Mouse (Mus musculus): ENCODE results near the gene Kcnh2. TPM values are rescaled to one million over a fixed set of nuclear protein-coding genes. Genes with fewer than 3 reads are reported as not detected.

The Kcnh2 gene
- polyA plus RNA-seq, 1 experiment from 2014 or later, result 7.1 TPM

DNA sequence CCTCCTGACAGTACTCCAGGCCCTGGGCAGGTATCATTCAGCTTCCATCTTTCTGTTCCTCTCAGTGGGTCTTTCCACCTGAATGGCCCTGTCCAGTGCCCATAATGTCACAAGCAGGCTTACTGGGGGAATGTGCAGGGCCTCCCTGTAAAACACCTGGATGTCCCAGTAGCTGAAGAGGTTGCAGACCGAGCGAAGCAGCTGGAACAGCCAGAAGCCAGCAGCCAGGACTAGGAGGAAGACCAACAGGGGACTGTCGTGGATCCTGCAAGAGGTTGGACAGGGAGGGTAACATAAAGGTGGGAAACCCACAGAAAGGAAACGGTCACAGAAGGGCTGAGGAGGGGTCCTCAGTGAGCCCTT lies 38.2 kb upstream of the Kcnh2 start:
- WGBS, result 72% methylated on average over 4 of the region's 4 CpGs
- peaks cover 12% of the 10 kb centered on the region; the same call in 1 of the 2 replicates for H3K4me1 ChIP-seq (ENCODE audit: control insufficient read depth, insufficient read depth, low read length)
- no peak for ATAC-seq (ENCODE audit: insufficient number of reproducible peaks, low FRiP score, low TSS enrichment, low read depth)
- H3K9ac ChIP-seq (ENCODE audit: low read length), result no peak overlapping the region
- H3K4me2 ChIP-seq (ENCODE audit: low read depth, severe bottlenecking), result no peak overlapping the region
- DNase-seq (ENCODE audit: low spot score), result no peak
- H3K27ac ChIP-seq (replicated peaks; ENCODE audit: low read depth, low read length), result no peak overlapping the region
- no peaks in the 10 kb centered on the region for H3K9me3 ChIP-seq (ENCODE audit: control insufficient read depth, low read length)
- H3K27me3 ChIP-seq (ENCODE audit: control insufficient read depth, insufficient read depth, low read length), result 0 out of 2 replicates have a peak, but pooled peaks cover 5% of the 10 kb centered on the region
- no peak overlapping the region for H3K4me3 ChIP-seq (ENCODE audit: low read depth, low read length)
- no peaks in the 10 kb centered on the region for H3K36me3 ChIP-seq (ENCODE audit: control insufficient read depth, insufficient read depth, low read length)

DNA sequence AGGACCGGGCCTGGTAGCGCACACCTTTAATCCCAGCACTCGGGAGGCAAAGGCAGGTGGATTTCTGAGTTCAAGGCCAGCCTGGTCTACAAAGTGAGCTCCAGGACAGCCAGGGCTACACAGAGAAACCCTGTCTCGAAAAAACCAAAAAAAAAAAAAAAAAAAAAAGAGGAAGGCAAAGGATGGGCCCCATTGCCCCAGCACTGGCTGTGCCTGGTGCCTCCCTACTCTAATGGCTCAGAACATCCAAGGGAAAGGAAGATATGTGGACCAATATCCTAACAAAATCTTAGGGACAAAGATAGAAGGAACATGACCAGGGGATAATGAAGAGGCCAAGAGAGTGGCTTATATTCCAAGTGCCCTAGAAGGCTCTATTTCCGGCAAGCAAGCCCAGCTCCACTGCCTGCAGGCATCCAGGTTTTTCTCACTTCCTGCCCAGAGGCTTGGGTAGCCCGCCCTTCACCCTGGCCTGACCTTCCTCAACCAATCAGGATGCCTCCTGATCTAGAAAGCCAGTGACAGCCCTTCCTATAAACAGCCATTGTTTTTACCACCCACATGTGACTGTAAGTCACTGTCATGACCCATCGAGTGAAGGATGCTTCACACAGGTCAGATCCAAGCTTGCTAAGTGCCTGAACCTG lies 37.7 kb upstream of the Kcnh2 start:
- Histone ChIP-seq H3K27me3 (ENCODE audit: control insufficient read depth, insufficient read depth, low read length) (0 out of 2 replicates have a peak, but pooled peaks cover 5% of the 10 kb centered on the region), H3K9ac (ENCODE audit: low read length) (no peak overlapping the region), H3K4me3 (ENCODE audit: low read depth, low read length) (no peak overlapping the region), H3K4me2 (ENCODE audit: low read depth, severe bottlenecking) (no peak overlapping the region), H3K27ac (replicated peaks; ENCODE audit: low read depth, low read length) (no peak overlapping the region), H3K9me3 (ENCODE audit: control insufficient read depth, low read length) (no peaks in the 10 kb centered on the region), H3K36me3 (ENCODE audit: control insufficient read depth, insufficient read depth, low read length) (no peaks in the 10 kb centered on the region), H3K4me1 (ENCODE audit: control insufficient read depth, insufficient read depth, low read length) (peaks cover 12% of the 10 kb centered on the region; the same call in 1 of the 2 replicates)
- 35% methylated on average over 6 of the region's 7 CpGs for WGBS
- DNase-seq (ENCODE audit: low spot score) (peak; percentile 64), ATAC-seq (ENCODE audit: insufficient number of reproducible peaks, low FRiP score, low TSS enrichment, low read depth) (no peak)

DNA sequence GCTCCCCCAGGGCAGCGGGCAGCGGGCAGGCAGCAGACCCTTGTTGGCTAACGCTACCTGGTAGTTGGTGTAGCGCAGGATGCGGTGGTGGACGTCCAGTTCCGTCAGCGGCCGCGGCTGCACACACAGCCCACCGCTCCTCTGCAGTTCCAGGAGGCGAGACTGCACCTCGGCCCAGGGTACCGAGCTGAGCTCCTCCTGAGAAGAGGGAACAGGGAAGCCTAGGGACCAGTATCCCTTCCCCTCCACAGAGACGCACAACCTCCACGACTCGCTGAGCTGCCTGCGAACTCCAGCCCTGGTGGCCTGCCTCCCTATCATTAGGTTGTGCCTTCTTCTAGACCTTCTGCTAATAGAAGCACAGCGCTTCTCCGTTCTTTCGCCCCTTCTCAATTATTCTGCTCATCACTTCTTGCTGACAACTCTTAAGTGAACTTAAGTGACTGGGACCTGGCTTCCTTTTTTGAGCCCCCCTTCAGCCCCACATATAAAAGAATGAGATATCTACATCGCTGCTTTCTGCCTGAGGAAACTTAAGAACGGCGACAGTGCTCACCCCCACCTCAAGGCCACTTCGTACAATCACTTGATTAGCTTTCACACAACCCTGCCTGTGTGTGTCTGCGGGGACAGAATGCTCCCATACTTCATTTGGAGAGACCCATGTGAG lies 37.0 kb upstream of the Kcnh2 start:
- 0 out of 2 replicates have a peak, but pooled peaks cover 5% of the 10 kb centered on the region for H3K27me3 ChIP-seq (ENCODE audit: control insufficient read depth, insufficient read depth, low read length)
- H3K27ac ChIP-seq (replicated peaks; ENCODE audit: low read depth, low read length), result no peak overlapping the region
- DNase-seq (ENCODE audit: low spot score) (no peak), ATAC-seq (ENCODE audit: insufficient number of reproducible peaks, low FRiP score, low TSS enrichment, low read depth) (0 out of 2 replicates have a peak, but pooled peaks have one; percentile 4)
- peak overlapping the region; percentile 38 for H3K4me3 ChIP-seq (ENCODE audit: low read depth, low read length)
- H3K36me3 ChIP-seq (ENCODE audit: control insufficient read depth, insufficient read depth, low read length), result no peaks in the 10 kb centered on the region
- no peaks in the 10 kb centered on the region for H3K9me3 ChIP-seq (ENCODE audit: control insufficient read depth, low read length)
- peak overlapping the region; percentile 68 for H3K9ac ChIP-seq (ENCODE audit: low read length)
- WGBS, result 25% methylated on average over 26 of the region's 26 CpGs
- H3K4me2 ChIP-seq (ENCODE audit: low read depth, severe bottlenecking), result peak overlapping the region; percentile 97
- peaks cover 12% of the 10 kb centered on the region; the same call in 1 of the 2 replicates for H3K4me1 ChIP-seq (ENCODE audit: control insufficient read depth, insufficient read depth, low read length)

DNA sequence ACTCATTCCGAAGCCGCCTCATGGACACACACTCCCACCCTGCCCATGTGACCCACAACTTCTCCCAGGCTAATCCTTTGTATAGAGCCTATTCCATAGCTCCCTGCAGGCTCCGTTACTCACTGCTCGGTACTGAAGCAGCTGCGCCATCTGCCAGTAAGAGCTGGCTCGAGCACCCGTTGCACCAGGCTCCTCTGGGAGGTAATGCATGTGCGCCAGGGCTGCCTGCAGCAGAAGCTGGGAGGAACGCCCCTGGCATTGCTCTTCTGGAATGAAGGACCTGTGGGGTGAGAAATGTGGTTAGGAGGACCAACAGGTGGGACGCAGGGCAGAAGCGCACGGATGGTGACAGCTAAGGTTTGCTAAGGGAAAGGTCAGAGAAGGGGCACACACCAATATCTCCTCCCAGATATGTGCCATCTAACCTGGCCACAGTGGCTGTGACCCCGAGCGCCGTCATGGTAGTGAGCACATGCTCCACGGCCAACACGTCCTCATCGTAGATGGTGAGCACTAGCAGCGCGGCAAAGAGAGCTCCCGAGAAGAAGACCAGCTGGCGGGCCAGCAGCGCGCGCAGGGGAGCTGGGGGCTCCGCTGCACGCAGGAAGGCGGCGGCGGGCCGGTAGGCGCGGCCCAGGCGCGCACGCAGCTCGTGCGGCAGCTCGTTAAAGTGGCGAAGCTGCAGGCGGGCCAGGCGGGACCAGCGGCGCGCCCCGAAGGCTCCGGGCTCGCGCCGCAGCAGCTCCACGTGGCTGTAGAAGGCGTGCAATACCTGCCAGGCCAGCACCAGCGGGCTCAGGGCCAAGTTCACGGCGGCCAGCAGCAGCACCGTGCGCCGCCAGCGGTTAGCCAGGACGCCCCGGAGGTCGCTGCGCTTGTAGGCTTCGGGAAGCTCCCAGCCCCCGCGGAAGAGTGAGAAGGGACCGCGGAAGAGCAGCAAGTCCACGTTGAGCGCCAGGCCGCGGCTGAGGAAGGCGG lies 36.1 kb upstream of the Kcnh2 start:
- H3K27me3 ChIP-seq (ENCODE audit: control insufficient read depth, insufficient read depth, low read length), result 0 out of 2 replicates have a peak, but pooled peaks cover 5% of the 10 kb centered on the region

DNA sequence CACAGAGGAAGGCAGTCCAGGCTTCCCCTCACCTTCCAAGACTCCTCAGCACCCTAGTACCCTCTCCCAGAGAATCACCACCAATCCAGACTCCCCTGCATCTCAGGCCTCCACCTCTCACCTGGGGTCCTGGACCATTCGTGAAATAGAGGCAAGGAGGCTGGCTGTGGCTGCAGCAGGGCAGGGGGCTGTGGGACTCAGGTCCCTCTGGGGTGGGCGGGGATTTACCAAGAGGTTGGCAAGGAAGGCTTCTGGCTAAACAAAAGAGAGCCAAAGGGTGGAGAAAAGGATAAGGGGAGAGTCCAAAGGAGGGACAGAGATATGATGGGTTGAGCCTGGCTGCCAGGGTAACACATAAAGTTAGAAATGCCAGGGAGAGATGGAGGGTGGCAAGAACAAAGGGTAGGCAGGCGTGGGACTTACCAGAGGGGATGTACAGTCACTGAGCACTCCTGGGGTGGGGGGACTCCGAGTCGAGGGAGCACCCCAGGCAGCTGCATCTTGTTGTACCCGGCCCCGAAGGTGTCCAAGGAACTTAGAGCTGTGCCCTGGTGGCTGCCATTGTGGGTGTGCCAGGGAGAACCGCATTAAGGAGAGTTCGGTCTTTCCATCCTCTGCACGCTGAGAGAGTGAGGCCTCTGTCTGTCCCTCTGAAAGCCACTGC lies 34.6 kb upstream of the Kcnh2 start:
- H3K4me3 ChIP-seq (ENCODE audit: low read depth, low read length), result no peak overlapping the region
- no peak for ATAC-seq (ENCODE audit: insufficient number of reproducible peaks, low FRiP score, low TSS enrichment, low read depth)
- H3K9me3 ChIP-seq (ENCODE audit: control insufficient read depth, low read length), result no peaks in the 10 kb centered on the region
- no peak overlapping the region for H3K9ac ChIP-seq (ENCODE audit: low read length)
- no peak overlapping the region for H3K27ac ChIP-seq (replicated peaks; ENCODE audit: low read depth, low read length)
- peaks cover 12% of the 10 kb centered on the region; the same call in 1 of the 2 replicates for H3K4me1 ChIP-seq (ENCODE audit: control insufficient read depth, insufficient read depth, low read length)
- WGBS, result 75% methylated on average over 10 of the region's 10 CpGs
- no peak overlapping the region for H3K4me2 ChIP-seq (ENCODE audit: low read depth, severe bottlenecking)
- no peak for DNase-seq (ENCODE audit: low spot score)
- H3K27me3 ChIP-seq (ENCODE audit: control insufficient read depth, insufficient read depth, low read length), result 0 out of 2 replicates have a peak, but pooled peaks cover 5% of the 10 kb centered on the region
- H3K36me3 ChIP-seq (ENCODE audit: control insufficient read depth, insufficient read depth, low read length), result no peaks in the 10 kb centered on the region

More for the DNA sequence above, 36.1 kb upstream of the Kcnh2 start:
- ATAC-seq (ENCODE audit: insufficient number of reproducible peaks, low FRiP score, low TSS enrichment, low read depth) (peak; percentile 12; the same call in 1 of the 2 replicates), DNase-seq (ENCODE audit: low spot score) (peak; percentile 70)
- Histone ChIP-seq H3K4me3 (ENCODE audit: low read depth, low read length) (peak overlapping the region; percentile 38), H3K36me3 (ENCODE audit: control insufficient read depth, insufficient read depth, low read length) (no peaks in the 10 kb centered on the region), H3K4me1 (ENCODE audit: control insufficient read depth, insufficient read depth, low read length) (peaks cover 12% of the 10 kb centered on the region; the same call in 1 of the 2 replicates), H3K9ac (ENCODE audit: low read length) (peak overlapping the region; percentile 68), H3K4me2 (ENCODE audit: low read depth, severe bottlenecking) (peak overlapping the region; percentile 97), H3K9me3 (ENCODE audit: control insufficient read depth, low read length) (no peaks in the 10 kb centered on the region), H3K27ac (replicated peaks; ENCODE audit: low read depth, low read length) (no peak overlapping the region)
- 1% methylated on average over 73 of the region's 73 CpGs for WGBS

DNA sequence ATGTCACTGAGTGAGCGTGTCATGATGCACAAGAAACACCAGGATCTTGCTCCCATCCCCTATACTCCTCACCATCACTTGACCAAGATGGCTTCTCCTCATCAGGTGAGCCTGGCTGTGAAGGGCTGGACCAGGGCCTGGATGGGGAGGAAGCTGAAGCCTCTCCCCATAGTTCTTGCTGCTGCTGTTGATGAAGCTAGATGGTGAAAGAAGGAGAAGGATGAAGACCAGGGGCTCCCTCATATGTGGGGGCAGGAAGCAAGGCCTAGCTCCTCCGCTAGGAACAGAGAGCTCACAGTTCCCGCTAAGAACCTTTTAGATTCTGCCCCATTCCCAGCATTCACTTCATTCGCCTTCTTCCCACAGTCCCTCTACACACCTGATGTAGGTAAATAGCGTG lies 34.0 kb upstream of the Kcnh2 start:
- Histone ChIP-seq H3K27me3 (ENCODE audit: control insufficient read depth, insufficient read depth, low read length) (0 out of 2 replicates have a peak, but pooled peaks cover 5% of the 10 kb centered on the region), H3K36me3 (ENCODE audit: control insufficient read depth, insufficient read depth, low read length) (no peaks in the 10 kb centered on the region), H3K9me3 (ENCODE audit: control insufficient read depth, low read length) (no peaks in the 10 kb centered on the region), H3K4me3 (ENCODE audit: low read depth, low read length) (no peak overlapping the region), H3K4me2 (ENCODE audit: low read depth, severe bottlenecking) (no peak overlapping the region), H3K9ac (ENCODE audit: low read length) (no peak overlapping the region), H3K4me1 (ENCODE audit: control insufficient read depth, insufficient read depth, low read length) (peaks cover 12% of the 10 kb centered on the region; the same call in 1 of the 2 replicates), H3K27ac (replicated peaks; ENCODE audit: low read depth, low read length) (no peak overlapping the region)
- 86% methylated on average over 5 of the region's 5 CpGs for WGBS
- no peak for ATAC-seq (ENCODE audit: insufficient number of reproducible peaks, low FRiP score, low TSS enrichment, low read depth)
- DNase-seq (ENCODE audit: low spot score), result no peak

DNA sequence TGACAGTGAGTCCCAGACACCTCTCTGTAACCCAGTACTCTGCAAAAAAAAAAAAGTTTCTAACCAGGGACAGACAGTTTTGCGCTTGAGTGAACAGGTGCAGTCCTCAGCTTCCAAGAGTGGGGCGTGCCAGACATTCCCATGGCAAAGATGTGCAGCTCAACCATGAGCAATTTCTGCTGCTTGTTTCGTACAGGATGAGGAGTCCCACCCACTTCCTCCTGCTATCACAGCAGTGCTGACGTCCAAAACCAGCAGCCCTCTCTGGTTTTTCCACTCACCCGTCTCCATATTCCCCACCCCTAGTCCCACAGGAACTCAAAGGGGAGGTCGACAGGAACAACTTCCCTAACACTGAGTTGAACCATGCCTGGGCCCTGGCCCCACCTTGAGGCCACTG lies 33.0 kb upstream of the Kcnh2 start:
- H3K9ac ChIP-seq (ENCODE audit: low read length), result no peak overlapping the region
- ATAC-seq (ENCODE audit: insufficient number of reproducible peaks, low FRiP score, low TSS enrichment, low read depth), result no peak
- H3K27me3 ChIP-seq (ENCODE audit: control insufficient read depth, insufficient read depth, low read length), result 0 out of 2 replicates have a peak, but pooled peaks cover 5% of the 10 kb centered on the region
- H3K4me1 ChIP-seq (ENCODE audit: control insufficient read depth, insufficient read depth, low read length), result peaks cover 6% of the 10 kb centered on the region; the same call in 1 of the 2 replicates
- H3K36me3 ChIP-seq (ENCODE audit: control insufficient read depth, insufficient read depth, low read length), result no peaks in the 10 kb centered on the region
- H3K4me2 ChIP-seq (ENCODE audit: low read depth, severe bottlenecking), result no peak overlapping the region
- no peaks in the 10 kb centered on the region for H3K9me3 ChIP-seq (ENCODE audit: control insufficient read depth, low read length)
- WGBS, result 73% methylated on average over 6 of the region's 6 CpGs
- no peak overlapping the region for H3K4me3 ChIP-seq (ENCODE audit: low read depth, low read length)
- no peak for DNase-seq (ENCODE audit: low spot score)
- no peak overlapping the region for H3K27ac ChIP-seq (replicated peaks; ENCODE audit: low read depth, low read length)

Measured in limb, embryonic 11.5 days (tissue).